Mouse (Mus musculus): Measurements from ENCODE around the gene Aacs. TPM values are rescaled to one million over a fixed set of nuclear protein-coding genes. Genes with fewer than 3 reads are reported as not detected.

Aacs gene
- total RNA-seq, 2 experiments from 2014 or later = 1.2 to 13.4 TPM

- ATAC-seq (replicated peaks; ENCODE audit: low FRiP score, poor library complexity, severe bottlenecking) = no peak
These were observed 13.7 kb upstream of the Aacs start for GRCm38 (mm10) chr5:125461868-125462445.

DNA sequence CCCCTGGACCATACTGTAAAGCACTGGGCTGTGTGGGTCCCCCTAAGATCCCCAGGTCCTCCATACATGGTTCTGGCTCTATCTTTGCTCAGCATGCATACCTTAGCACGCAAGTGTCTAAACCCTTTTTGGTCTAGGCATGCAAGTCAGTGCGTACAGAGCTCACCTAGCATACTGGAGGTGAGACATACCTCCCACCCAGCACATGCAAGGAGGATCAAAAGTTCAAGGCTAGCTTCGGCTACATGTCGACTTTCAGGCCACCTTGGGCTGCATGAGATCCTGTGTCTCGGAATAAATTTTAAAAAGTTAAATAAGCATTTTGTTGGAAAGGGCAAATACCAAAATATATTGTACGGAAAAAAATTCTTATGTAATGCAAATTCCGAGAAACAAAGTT, 10.4 kb upstream of the Aacs start:
- no peak; the same call in 1 of the 2 replicates for ATAC-seq (replicated peaks; ENCODE audit: low FRiP score, poor library complexity, severe bottlenecking)

GRCm38 (mm10) chr5:125465701-125466106, 9.9 kb upstream of the Aacs start:
- peak; percentile 98 for ATAC-seq (replicated peaks; ENCODE audit: low FRiP score, poor library complexity, severe bottlenecking)

DNA sequence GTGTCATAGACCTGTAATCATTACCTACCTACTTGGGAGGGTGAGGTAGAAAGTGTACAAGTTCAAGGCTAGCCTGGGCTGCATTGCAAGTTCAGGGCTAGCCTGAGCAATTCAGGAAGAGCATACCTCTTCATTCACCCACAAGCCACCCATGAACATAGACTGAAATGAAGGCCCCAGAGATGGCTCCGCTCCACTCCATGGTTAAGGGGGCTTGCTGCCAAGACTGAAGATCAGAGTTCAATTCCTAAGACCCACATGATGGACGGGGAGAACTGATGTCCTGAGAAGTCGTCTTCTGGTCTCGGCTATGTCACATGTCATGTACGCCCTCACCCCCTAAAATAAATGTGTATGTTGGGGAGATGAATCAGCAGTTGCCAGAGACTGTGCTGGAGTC, 9.1 kb upstream of the Aacs start:
- no peak for ATAC-seq (replicated peaks; ENCODE audit: low FRiP score, poor library complexity, severe bottlenecking)

- no peak for ATAC-seq (replicated peaks; ENCODE audit: low FRiP score, poor library complexity, severe bottlenecking)
These were observed 8.4 kb upstream of the Aacs start for GRCm38 (mm10) chr5:125467261-125467660.

DNA sequence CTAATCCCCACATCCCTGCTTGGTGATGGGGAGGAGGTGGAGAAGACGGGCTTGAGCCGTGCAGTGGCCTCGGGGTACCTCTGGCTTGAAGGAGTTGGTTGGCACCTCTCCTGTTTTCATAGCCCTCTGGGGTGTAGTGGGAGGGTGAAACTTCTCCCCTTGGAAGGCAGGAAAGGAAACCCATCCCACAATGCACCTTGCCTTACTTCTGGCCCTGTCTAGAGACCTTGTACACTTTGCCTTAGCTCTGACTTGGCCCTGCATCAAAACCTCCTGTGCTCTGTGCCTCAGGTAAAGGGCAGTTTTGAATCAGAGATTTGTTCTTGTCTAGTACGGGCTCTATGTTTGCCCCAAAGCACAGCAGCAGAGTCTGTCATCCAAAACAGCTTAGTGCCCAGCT, 4.9 kb upstream of the Aacs start:
- ATAC-seq (replicated peaks; ENCODE audit: low FRiP score, poor library complexity, severe bottlenecking) = no peak

GRCm38 (mm10) chr5:125472796-125473475, 2.7 kb upstream of the Aacs start:
- ATAC-seq (replicated peaks; ENCODE audit: low FRiP score, poor library complexity, severe bottlenecking) = no peak

DNA sequence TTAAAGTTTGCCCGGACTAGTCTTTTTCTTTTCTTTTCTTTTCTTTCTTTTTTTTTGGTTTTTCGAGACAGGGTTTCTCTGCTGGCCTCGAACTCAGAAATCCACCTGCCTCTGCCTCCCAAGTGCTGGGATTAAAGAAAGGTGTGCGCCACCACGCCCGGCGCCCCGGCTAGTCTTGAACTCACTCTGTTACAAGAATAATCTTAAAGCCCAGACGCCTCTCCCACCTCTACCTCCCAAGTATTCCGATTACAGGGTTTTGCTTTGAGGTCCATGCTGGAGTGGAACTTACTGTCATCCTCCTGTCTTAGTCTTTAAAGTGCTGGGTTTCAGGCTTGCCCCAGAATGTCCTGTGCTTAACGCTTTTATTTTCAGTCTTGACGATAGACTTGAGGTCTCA, 584 bp upstream of the Aacs start:
- ATAC-seq (replicated peaks; ENCODE audit: low FRiP score, poor library complexity, severe bottlenecking) = peak; percentile 57

DNA sequence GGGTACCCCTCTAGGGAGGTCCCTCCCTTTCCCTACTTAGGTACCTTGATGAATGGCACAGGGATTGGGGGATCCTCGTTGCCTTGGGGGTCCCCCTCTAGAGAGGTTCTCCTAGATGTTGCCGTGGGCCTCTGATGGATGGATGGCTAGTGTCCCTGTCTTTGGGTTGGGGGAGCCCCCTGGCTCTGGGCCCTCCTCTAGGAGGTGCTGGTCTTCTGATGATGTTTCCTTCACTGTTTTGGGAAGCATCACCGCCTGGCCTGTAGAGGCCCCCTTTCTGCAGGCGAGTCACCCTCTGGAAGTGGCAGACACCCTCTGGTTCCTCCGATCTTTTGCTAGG, 642 bp downstream of the Aacs start:
- 0 out of 2 replicates have a peak, but pooled peaks have one; percentile 8 for ATAC-seq (replicated peaks; ENCODE audit: low FRiP score, poor library complexity, severe bottlenecking)

GRCm38 (mm10) chr5:125476799-125477198, 1.2 kb downstream of the Aacs start:
- ATAC-seq (replicated peaks; ENCODE audit: low FRiP score, poor library complexity, severe bottlenecking) = no peak

- ATAC-seq (replicated peaks; ENCODE audit: low FRiP score, poor library complexity, severe bottlenecking) = no peak
These were observed 1.9 kb downstream of the Aacs start for GRCm38 (mm10) chr5:125477533-125477932.

DNA sequence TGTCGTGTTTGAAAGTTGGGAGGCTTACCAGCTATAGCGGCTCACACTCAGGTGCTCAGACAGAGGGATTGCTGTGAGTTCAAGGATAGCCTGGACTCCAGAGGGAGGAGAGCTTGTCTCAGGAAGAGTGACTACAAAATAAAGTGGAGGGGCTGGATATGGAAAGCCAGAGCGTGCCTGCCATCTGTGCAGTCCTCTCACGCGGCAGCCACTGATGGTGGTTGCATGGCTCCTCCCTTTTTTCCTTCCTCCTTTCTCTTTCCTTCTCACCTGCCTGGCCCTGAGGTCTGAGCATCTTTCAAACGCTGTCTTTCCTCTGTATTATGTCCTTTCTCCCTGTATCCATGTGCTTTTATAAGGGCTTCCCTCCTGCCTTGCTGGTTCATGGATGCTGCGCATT, 2.4 kb downstream of the Aacs start:
- no peak for ATAC-seq (replicated peaks; ENCODE audit: low FRiP score, poor library complexity, severe bottlenecking)

DNA sequence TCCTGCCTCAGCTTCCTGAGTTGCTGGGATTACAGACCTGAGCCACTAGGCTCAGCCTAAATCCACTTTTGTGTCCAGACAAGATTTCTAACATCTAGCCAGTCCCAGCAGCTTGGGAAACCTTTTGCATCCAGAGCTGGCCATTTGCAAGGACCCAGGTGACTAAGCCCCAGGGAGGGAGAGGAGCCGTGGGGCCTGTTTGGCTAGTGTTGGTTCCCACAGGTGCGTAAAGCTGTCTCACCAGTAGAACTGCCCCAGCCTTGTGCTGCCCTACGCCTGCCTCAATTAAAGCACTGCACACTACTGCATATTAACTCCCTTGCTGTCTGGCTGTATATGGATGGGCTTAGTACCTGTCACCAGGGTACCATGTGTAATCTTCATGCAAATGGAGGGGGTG, 3.8 kb downstream of the Aacs start:
- no peak for ATAC-seq (replicated peaks; ENCODE audit: low FRiP score, poor library complexity, severe bottlenecking)

DNA sequence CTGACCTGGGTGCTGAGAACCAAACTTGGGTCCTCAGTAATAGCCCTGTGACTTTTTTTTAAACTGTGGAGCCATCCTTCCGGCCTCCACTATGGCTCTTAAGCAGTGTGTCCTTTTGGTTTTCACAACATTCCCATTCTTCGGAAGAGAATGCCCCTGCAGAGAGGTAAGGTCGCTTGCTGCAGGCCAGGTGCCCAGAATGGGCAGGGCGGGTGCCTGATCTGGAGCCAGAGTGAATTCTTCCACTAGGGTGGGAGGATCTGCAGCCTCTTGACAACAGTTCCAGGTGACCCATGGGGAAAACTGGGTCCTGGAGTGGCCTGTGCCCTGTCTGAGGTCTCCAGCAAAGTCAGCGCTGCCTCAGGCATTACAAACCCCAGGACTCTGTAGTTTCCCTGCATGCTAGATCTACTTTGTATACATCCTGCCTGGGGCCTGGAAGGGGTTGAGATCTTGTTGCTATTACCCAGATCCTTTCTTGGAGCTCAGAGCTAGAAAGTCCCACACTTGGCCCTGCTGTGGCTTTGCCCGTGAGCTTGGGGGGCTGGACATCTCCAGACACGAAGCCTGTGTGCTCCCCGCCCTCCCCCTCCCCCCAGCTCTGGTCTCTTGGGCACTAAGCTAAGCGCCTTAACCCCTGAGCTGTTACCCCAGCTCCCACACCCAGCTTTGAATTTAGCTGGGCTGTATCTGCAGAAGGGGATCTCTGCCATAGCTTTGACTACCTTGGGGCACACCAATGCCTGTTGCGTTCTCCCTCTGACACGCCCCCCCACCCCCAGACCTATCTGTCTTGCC, 5.0 kb downstream of the Aacs start:
- no peak for ATAC-seq (replicated peaks; ENCODE audit: low FRiP score, poor library complexity, severe bottlenecking)

- ATAC-seq (replicated peaks; ENCODE audit: low FRiP score, poor library complexity, severe bottlenecking) = no peak
These were observed 6.9 kb downstream of the Aacs start for GRCm38 (mm10) chr5:125482474-125482873.

GRCm38 (mm10) chr5:125483712-125484611, 8.3 kb downstream of the Aacs start:
- no peak for ATAC-seq (replicated peaks; ENCODE audit: low FRiP score, poor library complexity, severe bottlenecking)

GRCm38 (mm10) chr5:125485031-125485778, 9.6 kb downstream of the Aacs start:
- ATAC-seq (replicated peaks; ENCODE audit: low FRiP score, poor library complexity, severe bottlenecking) = no peak

DNA sequence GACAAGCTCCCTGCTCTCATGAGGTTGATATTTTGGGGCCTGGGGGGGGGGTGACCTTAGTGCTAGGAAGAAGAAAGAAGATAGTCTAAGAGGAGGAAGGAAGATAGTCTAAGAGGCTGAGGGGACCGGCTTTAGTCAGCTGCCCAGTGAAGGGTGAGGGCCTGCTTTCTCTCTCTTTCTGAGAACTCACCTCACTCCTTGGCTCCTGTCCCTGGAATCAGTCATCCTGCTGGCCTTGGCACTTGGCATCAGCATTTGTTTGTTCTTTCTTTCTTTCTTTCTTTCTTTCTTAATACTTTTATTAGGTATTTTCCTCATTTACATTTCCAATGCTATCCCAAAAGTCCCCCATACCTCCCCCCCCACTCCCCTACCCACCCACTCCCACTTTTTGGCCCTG, 10.5 kb downstream of the Aacs start:
- ATAC-seq (replicated peaks; ENCODE audit: low FRiP score, poor library complexity, severe bottlenecking) = no peak

- ATAC-seq (replicated peaks; ENCODE audit: low FRiP score, poor library complexity, severe bottlenecking) = no peak
These were observed 11.9 kb downstream of the Aacs start for GRCm38 (mm10) chr5:125487375-125488115.

Measured in erythroid progenitor cell, adult 5-6 weeks (primary cell).